Mouse (Mus musculus) kidney, embryonic 16.5 days (tissue): ENCODE results near the gene 1110008L16Rik. TPM values are rescaled to one million over a fixed set of nuclear protein-coding genes. Genes with fewer than 3 reads are reported as not detected.
"Not testable (repeated sequence)": the region's sequence is repeated elsewhere in the genome, so short reads cannot be mapped to it uniquely, and the experiment has no call there.

Experiments
- ATAC-seq: fragments of 200-750 bp; cut with Nextera tagmentation; 2 replicates; pipeline ENCODE4 v1.8.0; 2017; ENCODE audit warnings: moderate TSS enrichment; ENCODE audit not compliant: low FRiP score, low TSS enrichment
- H3K27ac ChIP-seq: fragments of 300-500 bp; sonication (generic); 2 replicates; pipeline ENCODE4 v1.5.1; 2014; ENCODE audit warnings: low read length
- H3K27me3 ChIP-seq: fragments of 300-500 bp; sonication (generic); 2 replicates; pipeline ENCODE4 v1.6.1; 2014; ENCODE audit warnings: low read length, control low read depth, mixed read lengths; ENCODE audit not compliant: insufficient read depth
- H3K36me3 ChIP-seq: fragments of 300-500 bp; sonication (generic); 2 replicates; pipeline ENCODE4 v1.6.1; 2014; ENCODE audit warnings: low read length, control low read depth, mixed read lengths; ENCODE audit not compliant: insufficient read depth
- H3K4me1 ChIP-seq: fragments of 300-500 bp; sonication (generic); 2 replicates; pipeline ENCODE4 v1.6.1; 2014; ENCODE audit warnings: low read length, control low read depth, mixed read lengths; ENCODE audit not compliant: insufficient read depth
- H3K4me2 ChIP-seq: fragments of 300-500 bp; sonication (generic); replicated peaks from 2 replicates; pipeline ENCODE4 v1.6.1; 2014; ENCODE audit warnings: low read depth, low read length
- H3K4me3 ChIP-seq: fragments of 300-500 bp; sonication (generic); 2 replicates; pipeline ENCODE4 v1.5.1; 2014; ENCODE audit warnings: mild to moderate bottlenecking, low read length
- H3K9ac ChIP-seq: fragments of 300-500 bp; sonication (generic); replicated peaks from 2 replicates; pipeline ENCODE4 v1.6.1; 2014; ENCODE audit warnings: low read length
- H3K9me3 ChIP-seq: fragments of 300-500 bp; sonication (generic); 2 replicates; pipeline ENCODE4 v1.6.1; 2016; ENCODE audit warnings: low read length, control low read depth
- WGBS: fragments of 180-500 bp; shearing (Covaris S2); extraction: QIAGEN DNeasy Blood & Tissue Kit; methylation state at CpG from one replicate; pipeline ENCODE4 v1.1.7; 2014; 5-methylcytosine and 5-hydroxymethylcytosine counted together
- polyA plus RNA-seq: library from polyadenylated mRNA; unstranded; fragments of >200 nt; fragmentation: Nextera tagmentation; extraction: Ambion mirVana; gene quantifications from 2 replicates; pipeline ENCODE4 v1.2.1, GENCODE M21; 2015

The 1110008L16Rik gene
- polyA plus RNA-seq, 1 experiment from 2014 or later, result 15.5 TPM

GRCm38 (mm10) chr12:55387788-55388465, 88.5 kb downstream of the 1110008L16Rik start:
- Histone ChIP-seq H3K27me3 (no peaks in the 10 kb centered on the region), H3K4me1 (0 out of 2 replicates have a peak, but pooled peaks cover 5% of the 10 kb centered on the region), H3K27ac (peak overlapping the region; percentile 54), H3K4me2 (no peak overlapping the region), H3K9ac (no peak overlapping the region), H3K4me3 (no peak overlapping the region), H3K36me3 (no peaks in the 10 kb centered on the region), H3K9me3 (no peaks in the 10 kb centered on the region)
- WGBS, result 43% methylated on average over 11 of the region's 11 CpGs
- ATAC-seq, result peak; percentile 83

DNA sequence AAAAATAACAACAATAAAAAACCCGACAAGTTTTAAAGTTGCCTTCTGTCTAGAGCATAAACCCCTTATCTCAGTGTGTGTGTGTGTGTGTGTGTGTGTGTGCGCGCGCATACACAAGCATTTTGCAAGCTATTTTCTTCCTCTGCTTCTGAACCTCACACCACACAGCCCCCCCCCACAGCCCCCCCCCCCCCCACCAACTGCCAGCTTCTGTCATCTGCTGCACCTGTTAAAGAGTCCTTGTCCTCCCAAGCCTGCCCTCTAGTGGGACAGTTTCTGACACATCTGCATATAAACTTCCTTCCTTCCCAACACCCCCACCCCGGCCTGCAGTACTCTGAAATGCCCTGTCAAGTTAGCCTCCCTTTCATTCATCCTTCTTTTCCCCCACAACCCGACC, 89.1 kb downstream of the 1110008L16Rik start:
- Histone ChIP-seq H3K4me2 (no peak overlapping the region), H3K4me3 (no peak overlapping the region), H3K9me3 (no peaks in the 10 kb centered on the region), H3K27ac (peak overlapping the region; percentile 54; the same call in 1 of the 2 replicates), H3K9ac (no peak overlapping the region), H3K4me1 (0 out of 2 replicates have a peak, but pooled peaks cover 5% of the 10 kb centered on the region), H3K36me3 (no peaks in the 10 kb centered on the region), H3K27me3 (no peaks in the 10 kb centered on the region)
- ATAC-seq, result peak; percentile 17; the same call in 1 of the 2 replicates
- WGBS, result 55% methylated on average over 6 of the region's 6 CpGs

DNA sequence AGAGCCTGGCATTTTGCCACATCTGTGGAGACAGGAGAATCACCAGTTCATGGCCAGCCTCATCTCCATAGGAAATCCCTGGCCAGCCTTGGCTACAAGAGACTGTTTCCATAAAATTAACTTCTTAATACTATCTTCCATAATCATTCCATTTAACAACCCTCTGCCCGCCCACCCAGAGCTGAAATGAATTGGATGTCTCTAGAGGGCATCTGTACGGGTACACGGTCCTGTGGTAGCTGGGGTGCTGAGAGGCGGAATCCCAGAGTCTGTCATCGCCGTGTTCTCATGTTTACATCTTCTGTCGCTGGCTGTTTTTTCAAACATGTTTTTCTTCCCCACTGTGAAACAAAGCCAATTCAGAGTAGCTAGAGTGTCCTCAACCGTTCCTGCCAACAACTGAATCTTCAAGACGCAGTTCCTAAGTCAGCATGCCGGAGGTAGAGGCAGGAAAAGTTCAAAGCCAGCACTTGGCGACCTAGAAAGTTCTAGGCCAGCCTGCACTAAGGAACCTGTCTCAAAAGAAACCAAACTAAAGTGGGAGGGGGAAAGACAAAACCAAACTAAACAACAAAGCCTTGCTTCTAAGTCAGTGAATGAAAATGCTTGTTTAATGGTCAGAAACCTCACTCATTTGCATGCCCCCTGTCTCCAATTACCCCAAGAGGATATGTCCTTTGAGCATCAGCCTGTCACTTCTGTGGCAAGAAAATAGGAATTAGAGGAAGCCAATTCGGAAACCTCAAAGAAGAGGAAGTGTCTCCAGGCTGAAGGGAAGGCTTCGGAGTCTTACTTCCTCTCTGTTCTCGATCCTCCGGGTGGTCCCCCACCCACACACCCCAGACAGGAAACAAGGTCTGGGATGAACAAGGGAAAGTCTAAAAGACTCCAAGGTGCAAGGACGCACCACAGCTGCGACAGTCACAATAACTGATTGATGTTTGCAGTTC, 90.0 kb downstream of the 1110008L16Rik start:
- no peak overlapping the region for H3K4me2 ChIP-seq
- H3K9ac ChIP-seq, result no peak overlapping the region
- H3K4me3 ChIP-seq, result no peak overlapping the region
- WGBS, result 64% methylated on average over 17 of the region's 17 CpGs
- no peaks in the 10 kb centered on the region for H3K27me3 ChIP-seq
- 0 out of 2 replicates have a peak, but pooled peaks cover 5% of the 10 kb centered on the region for H3K4me1 ChIP-seq
- no peaks in the 10 kb centered on the region for H3K9me3 ChIP-seq
- no peak overlapping the region for H3K27ac ChIP-seq
- no peaks in the 10 kb centered on the region for H3K36me3 ChIP-seq
- ATAC-seq, result no peak

- Histone ChIP-seq H3K9me3 (no peaks in the 10 kb centered on the region), H3K4me1 (0 out of 2 replicates have a peak, but pooled peaks cover 5% of the 10 kb centered on the region), H3K4me2 (no peak overlapping the region), H3K36me3 (no peaks in the 10 kb centered on the region), H3K9ac (no peak overlapping the region), H3K27me3 (no peaks in the 10 kb centered on the region), H3K27ac (no peak overlapping the region), H3K4me3 (no peak overlapping the region)
- no peak for ATAC-seq
Observed at GRCm38 (mm10) chr12:55392120-55392519, 92.7 kb downstream of the 1110008L16Rik start.

- Histone ChIP-seq H3K9ac (no peak overlapping the region), H3K27me3 (no peaks in the 10 kb centered on the region), H3K4me2 (no peak overlapping the region), H3K9me3 (no peaks in the 10 kb centered on the region), H3K36me3 (no peaks in the 10 kb centered on the region), H3K27ac (no peak overlapping the region), H3K4me1 (peaks cover 7% of the 10 kb centered on the region; the same call in 1 of the 2 replicates), H3K4me3 (no peak overlapping the region)
- ATAC-seq, result no peak
- WGBS, result 87% methylated on average over 11 of the region's 11 CpGs
Observed at GRCm38 (mm10) chr12:55392733-55393577, 93.6 kb downstream of the 1110008L16Rik start.

DNA sequence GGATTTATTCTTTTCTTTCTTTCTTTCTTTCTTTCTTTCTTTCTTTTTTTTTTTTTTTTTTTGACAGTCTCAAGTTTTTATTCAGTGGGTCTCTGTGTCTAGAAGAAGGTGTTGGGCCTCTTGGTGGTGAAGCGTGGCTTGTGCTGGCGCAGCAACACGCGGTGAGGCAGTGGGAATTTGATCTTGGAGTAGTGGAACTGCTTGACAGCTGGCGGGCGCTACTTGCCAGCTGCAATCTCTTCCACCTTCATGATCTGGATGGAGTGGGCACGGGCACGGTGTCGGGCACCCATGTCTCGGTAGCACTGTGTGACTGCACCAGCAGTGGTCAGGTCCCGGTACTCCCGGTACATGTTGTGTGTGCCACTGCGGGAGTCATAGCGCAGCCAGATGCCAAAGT, 96.2 kb downstream of the 1110008L16Rik start:
- H3K27ac ChIP-seq, ATAC-seq, H3K9me3 ChIP-seq: not testable (repeated sequence)

DNA sequence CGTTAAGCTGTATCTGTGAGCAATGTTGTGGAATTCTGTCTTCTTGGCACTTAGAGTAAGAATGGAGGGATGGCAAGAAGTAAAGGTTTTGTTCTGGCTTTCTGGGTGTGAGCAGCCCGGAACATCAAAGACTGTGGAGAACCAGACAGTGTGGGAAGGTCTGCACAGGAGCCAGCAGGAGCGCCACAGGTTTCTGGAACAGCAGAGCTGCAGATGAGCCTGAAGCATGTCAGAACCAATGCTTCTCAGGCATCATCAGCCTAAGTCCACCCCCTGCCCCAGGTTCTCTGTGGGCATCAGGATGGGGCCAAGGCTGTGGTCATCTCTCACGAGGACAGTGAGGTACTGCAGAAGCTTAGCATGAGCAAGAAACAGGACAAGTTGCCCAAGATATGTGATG, 97.2 kb downstream of the 1110008L16Rik start:
- 93% methylated on average over 4 of the region's 4 CpGs for WGBS
- Histone ChIP-seq H3K36me3 (no peaks in the 10 kb centered on the region), H3K27ac (no peak overlapping the region)

More for the DNA sequence above, 96.2 kb downstream of the 1110008L16Rik start:
- H3K9ac ChIP-seq, H3K36me3 ChIP-seq, H3K4me3 ChIP-seq, H3K27me3 ChIP-seq, H3K4me2 ChIP-seq: not testable (repeated sequence)
- H3K4me1 ChIP-seq, result peaks cover 13% of the 10 kb centered on the region
- WGBS, result 89% methylated on average over 14 of the region's 14 CpGs

GRCm38 (mm10) chr12:55397544-55398239, 98.3 kb downstream of the 1110008L16Rik start:
- Histone ChIP-seq H3K27me3 (no peaks in the 10 kb centered on the region), H3K4me1 (peaks cover 13% of the 10 kb centered on the region), H3K4me2 (peak overlapping the region; percentile 65), H3K27ac (peak overlapping the region; percentile 96), H3K4me3 (peak overlapping the region; percentile 78), H3K36me3 (0 out of 2 replicates have a peak, but pooled peaks cover 3% of the 10 kb centered on the region), H3K9me3 (no peaks in the 10 kb centered on the region), H3K9ac (peak overlapping the region; percentile 86)
- ATAC-seq, result no peak
- 58% methylated on average over 9 of the region's 9 CpGs for WGBS

More for the DNA sequence above, 97.2 kb downstream of the 1110008L16Rik start:
- Histone ChIP-seq H3K4me1 (peaks cover 13% of the 10 kb centered on the region), H3K27me3 (no peaks in the 10 kb centered on the region), H3K4me3 (no peak overlapping the region), H3K9ac (no peak overlapping the region), H3K4me2 (no peak overlapping the region), H3K9me3 (no peaks in the 10 kb centered on the region)
- no peak for ATAC-seq
